Mouse (Mus musculus) fibroblast of lung, adult 2 months (primary cell): Measurements from ENCODE around the gene Med13l.
"Not testable (repeated sequence)": the region's sequence is repeated elsewhere in the genome, so short reads cannot be mapped to it uniquely, and the experiment has no call there.

Experiments used
- DNase-seq: peaks from one replicate; pipeline ENCODE4 v3.0.0-alpha.2; 2011; ENCODE audit warnings: low read depth

Gene Med13l

GRCm38 (mm10) chr5:118632346-118632745 lies 71.9 kb downstream of the Med13l start:
- no peak for DNase-seq

- no peak for DNase-seq
Observed at GRCm38 (mm10) chr5:118633106-118633505, 72.6 kb downstream of the Med13l start.

- DNase-seq: no peak
Observed at GRCm38 (mm10) chr5:118635476-118636187, 75.2 kb downstream of the Med13l start.

GRCm38 (mm10) chr5:118636399-118637369 lies 76.2 kb downstream of the Med13l start:
- DNase-seq: no peak

GRCm38 (mm10) chr5:118637931-118638330 lies 77.5 kb downstream of the Med13l start:
- DNase-seq: no peak

- no peak for DNase-seq
Observed at GRCm38 (mm10) chr5:118638534-118639109, 78.1 kb downstream of the Med13l start.

GRCm38 (mm10) chr5:118639117-118639707 lies 78.7 kb downstream of the Med13l start:
- no peak for DNase-seq

- DNase-seq: no peak
Observed at GRCm38 (mm10) chr5:118644041-118644440, 83.6 kb downstream of the Med13l start.

GRCm38 (mm10) chr5:118644511-118644910 lies 84.0 kb downstream of the Med13l start:
- no peak for DNase-seq

- no peak for DNase-seq
Observed at GRCm38 (mm10) chr5:118645196-118645805, 84.8 kb downstream of the Med13l start.

- no peak for DNase-seq
Observed at GRCm38 (mm10) chr5:118646897-118647296, 86.4 kb downstream of the Med13l start.

GRCm38 (mm10) chr5:118647384-118647783 lies 86.9 kb downstream of the Med13l start:
- no peak for DNase-seq

GRCm38 (mm10) chr5:118649215-118650006 lies 88.9 kb downstream of the Med13l start:
- DNase-seq: no peak

- no peak for DNase-seq
Observed at GRCm38 (mm10) chr5:118650007-118650548, 89.6 kb downstream of the Med13l start.

GRCm38 (mm10) chr5:118650746-118651145 lies 90.3 kb downstream of the Med13l start:
- DNase-seq: no peak

- DNase-seq: no peak
Observed at GRCm38 (mm10) chr5:118652611-118653010, 92.1 kb downstream of the Med13l start.

GRCm38 (mm10) chr5:118653119-118653518 lies 92.6 kb downstream of the Med13l start:
- not testable (repeated sequence) for DNase-seq

- DNase-seq: no peak
Observed at GRCm38 (mm10) chr5:118654599-118654998, 94.1 kb downstream of the Med13l start.

- no peak for DNase-seq
Observed at GRCm38 (mm10) chr5:118655025-118655424, 94.5 kb downstream of the Med13l start.

GRCm38 (mm10) chr5:118655428-118655827 lies 94.9 kb downstream of the Med13l start:
- no peak for DNase-seq

GRCm38 (mm10) chr5:118655966-118656365 lies 95.5 kb downstream of the Med13l start:
- no peak for DNase-seq
